Mouse (Mus musculus): ENCODE data around the gene Mapk1ip1l. TPM values are rescaled to one million over a fixed set of nuclear protein-coding genes. Genes with fewer than 3 reads are reported as not detected.

Mapk1ip1l gene
- total and polyA plus RNA-seq, 3 experiments = 33.8 to 159 (median 59.5) TPM

- Histone ChIP-seq H3K79me2 (ENCODE audit: control insufficient read depth, insufficient read depth, low read length, poor library complexity) (peaks cover 30% of the 10 kb centered on the region), H3K27me3 (ENCODE audit: control insufficient read depth in 1 of 2, insufficient read depth in 2 of 2, low read length in 2 of 2) (no peaks in the 10 kb centered on the region), H3K36me3 (ENCODE audit: control insufficient read depth in 1 of 2, insufficient read depth in 2 of 2, low read length in 2 of 2) (peaks cover 0 to 24% of the 10 kb centered on the region in 2 experiments; a peak in 3 of 4 replicates), H3K4me3 (ENCODE audit: control insufficient read depth in 1 of 2, insufficient read depth in 1 of 2, low read depth in 2 of 2, low read length in 2 of 2) (no peak overlapping the region), H3K27ac (ENCODE audit: control insufficient read depth, low read depth, low read length) (no peak overlapping the region), H3K9ac (ENCODE audit: control insufficient read depth, low read depth, low read length, poor library complexity, severe bottlenecking) (no peak overlapping the region), H3K4me1 (ENCODE audit: control insufficient read depth in 1 of 2, insufficient read depth in 2 of 2, low read length in 2 of 2) (no peaks in the 10 kb centered on the region), H3K9me3 (replicated peaks; ENCODE audit: insufficient read depth, low read length) (no peaks in the 10 kb centered on the region)
- DNase-seq (ENCODE audit: low read depth, low spot score) = no peak
- no peak for TF ChIP-seq RCOR1 (IDR thresholded peaks at IDR 0.05; ENCODE audit: low read depth, low read length)
- no peak for TF ChIP-seq NELFE (IDR thresholded peaks at IDR 0.05; ENCODE audit: low read depth, low read length)
- TF ChIP-seq MAZ (IDR thresholded peaks at IDR 0.05; ENCODE audit: low read depth, low read length) = no peak
- TF ChIP-seq ZNF384 (IDR thresholded peaks at IDR 0.05; ENCODE audit: low read depth, low read length) = no peak
- TF ChIP-seq MYC (IDR thresholded peaks at IDR 0.05; ENCODE audit: low read depth, low read length) = no peak
- no peak for TF ChIP-seq MXI1 (IDR thresholded peaks at IDR 0.05; ENCODE audit: low read depth, low read length)
- no peak for TF ChIP-seq SIN3A (IDR thresholded peaks at IDR 0.05; ENCODE audit: low read length)
- TF ChIP-seq ELF1 (IDR thresholded peaks at IDR 0.05; ENCODE audit: low read depth, low read length) = no peak
- no peak for TF ChIP-seq POLR2AphosphoS5 (IDR thresholded peaks at IDR 0.05; ENCODE audit: borderline replicate concordance, low read depth, low read length)
- no peak for TF ChIP-seq E2F4 (IDR thresholded peaks at IDR 0.05; ENCODE audit: borderline replicate concordance, low read depth, low read length)
- TF ChIP-seq KAT2A (conservative IDR thresholded peaks at IDR 0.05; ENCODE audit: low read depth, low read length) = no peak
- TF ChIP-seq TBP (IDR thresholded peaks at IDR 0.05; ENCODE audit: low read depth, low read length) = no peak
- no peak for TF ChIP-seq CHD2 (IDR thresholded peaks at IDR 0.05; ENCODE audit: low read length)
Measured at GRCm38 (mm10) chr14:47310342-47311181, 12.5 kb downstream of the Mapk1ip1l start.

GRCm38 (mm10) chr14:47319362-47319761 lies 21.3 kb downstream of the Mapk1ip1l start:
- Histone ChIP-seq H3K27ac (ENCODE audit: control insufficient read depth, low read depth, low read length) (no peak overlapping the region), H3K9me3 (replicated peaks; ENCODE audit: insufficient read depth, low read length) (no peaks in the 10 kb centered on the region), H3K79me2 (ENCODE audit: control insufficient read depth, insufficient read depth, low read length, poor library complexity) (peaks cover 4% of the 10 kb centered on the region; the same call in 1 of the 2 replicates), H3K36me3 (ENCODE audit: control insufficient read depth in 1 of 2, insufficient read depth in 2 of 2, low read length in 2 of 2) (peaks cover 14 to 15% of the 10 kb centered on the region in 2 experiments), H3K9ac (ENCODE audit: control insufficient read depth, low read depth, low read length, poor library complexity, severe bottlenecking) (no peak overlapping the region), H3K4me3 (ENCODE audit: control insufficient read depth in 1 of 2, insufficient read depth in 1 of 2, low read depth in 2 of 2, low read length in 2 of 2) (no peak overlapping the region), H3K4me1 (ENCODE audit: control insufficient read depth in 1 of 2, insufficient read depth in 2 of 2, low read length in 2 of 2) (peaks cover 0 to 4% of the 10 kb centered on the region in 2 experiments; a peak in 2 of 4 replicates), H3K27me3 (ENCODE audit: control insufficient read depth in 1 of 2, insufficient read depth in 2 of 2, low read length in 2 of 2) (no peaks in the 10 kb centered on the region)
- no peak for DNase-seq (ENCODE audit: low read depth, low spot score)
- TF ChIP-seq USF1 (IDR thresholded peaks at IDR 0.05; ENCODE audit: low read depth, low read length) = peak; percentile 59; the same call in 1 of the 2 replicates
- TF ChIP-seq MYC (IDR thresholded peaks at IDR 0.05; ENCODE audit: low read depth, low read length) = no peak
